Mouse (Mus musculus) bone marrow macrophage, adult 2 months (primary cell): ENCODE data around the gene Mafk.

Source experiments
- CTCF ChIP-seq: IDR thresholded peaks from 2 replicates; pipeline ENCODE4 v1.5.1; 2012; ENCODE audit warnings: low read depth, mild to moderate bottlenecking, low read length, moderate library complexity
- POLR2A ChIP-seq: IDR thresholded peaks from 2 replicates; pipeline ENCODE4 v1.6.1; 2012; ENCODE audit warnings: mild to moderate bottlenecking, low read depth, low read length, borderline replicate concordance

GRCm38 (mm10) chr5:139799801-139800590, 8.7 kb downstream of the Mafk start:
- TF ChIP-seq CTCF = no peak
- no peak for TF ChIP-seq POLR2A
